Mouse (Mus musculus) midbrain, embryonic 16.5 days (tissue): ENCODE data around the gene Slc44a3. TPM values are rescaled to one million over a fixed set of nuclear protein-coding genes. Genes with fewer than 3 reads are reported as not detected.

Source experiments
- ATAC-seq: fragments of 200-750 bp; cut with Nextera tagmentation; 2 replicates; pipeline ENCODE4 v1.8.0; 2017; ENCODE audit warnings: moderate TSS enrichment
- H3K27ac ChIP-seq: fragments of 300-500 bp; sonication (generic); 2 replicates; pipeline ENCODE4 v1.5.1; 2014; ENCODE audit warnings: mild to moderate bottlenecking, low read length, mixed read lengths
- H3K27me3 ChIP-seq: fragments of 300-500 bp; sonication (generic); 2 replicates; pipeline ENCODE4 v1.6.1; 2014; ENCODE audit warnings: low read depth, low read length, mixed read lengths; ENCODE audit not compliant: control insufficient read depth, insufficient read depth
- H3K36me3 ChIP-seq: fragments of 300-500 bp; sonication (generic); 2 replicates; pipeline ENCODE4 v1.6.1; 2014; ENCODE audit warnings: mild to moderate bottlenecking, low read length, moderate library complexity, mixed read lengths; ENCODE audit not compliant: control insufficient read depth, insufficient read depth
- H3K4me1 ChIP-seq: fragments of 300-500 bp; sonication (generic); 2 replicates; pipeline ENCODE4 v1.6.1; 2014; ENCODE audit warnings: mild to moderate bottlenecking, low read length, mixed read lengths; ENCODE audit not compliant: control insufficient read depth, insufficient read depth
- H3K4me2 ChIP-seq: fragments of 300-500 bp; sonication (generic); 2 replicates; pipeline ENCODE4 v1.6.1; 2014; ENCODE audit warnings: mild to moderate bottlenecking, low read length, mixed read lengths
- H3K4me3 ChIP-seq: fragments of 300-500 bp; sonication (generic); 2 replicates; pipeline ENCODE4 v1.5.1; 2014; ENCODE audit warnings: low read depth, mild to moderate bottlenecking, low read length, moderate library complexity, mixed read lengths
- H3K9ac ChIP-seq: fragments of 300-500 bp; sonication (generic); 2 replicates; pipeline ENCODE4 v1.6.1; 2014; ENCODE audit warnings: low read depth, low read length, mixed read lengths
- H3K9me3 ChIP-seq: fragments of 300-500 bp; sonication (generic); replicated peaks from 2 replicates; pipeline ENCODE4 v1.6.1; 2014; ENCODE audit warnings: mild to moderate bottlenecking, low read length, mixed read lengths; ENCODE audit not compliant: control insufficient read depth, poor library complexity, severe bottlenecking
- WGBS: fragments of 180-500 bp; shearing (Covaris S2); extraction: QIAGEN DNeasy Blood & Tissue Kit; methylation state at CpG from one replicate; pipeline ENCODE4 v1.1.7; 2014; 5-methylcytosine and 5-hydroxymethylcytosine counted together
- polyA plus RNA-seq: library from polyadenylated mRNA; unstranded; fragments of >200 nt; fragmentation: Nextera tagmentation; extraction: Ambion mirVana; gene quantifications from 2 replicates; pipeline ENCODE4 v1.2.1, GENCODE M21; 2015

Gene Slc44a3
- polyA plus RNA-seq, 1 experiment from 2014 or later = 1.4 TPM

DNA sequence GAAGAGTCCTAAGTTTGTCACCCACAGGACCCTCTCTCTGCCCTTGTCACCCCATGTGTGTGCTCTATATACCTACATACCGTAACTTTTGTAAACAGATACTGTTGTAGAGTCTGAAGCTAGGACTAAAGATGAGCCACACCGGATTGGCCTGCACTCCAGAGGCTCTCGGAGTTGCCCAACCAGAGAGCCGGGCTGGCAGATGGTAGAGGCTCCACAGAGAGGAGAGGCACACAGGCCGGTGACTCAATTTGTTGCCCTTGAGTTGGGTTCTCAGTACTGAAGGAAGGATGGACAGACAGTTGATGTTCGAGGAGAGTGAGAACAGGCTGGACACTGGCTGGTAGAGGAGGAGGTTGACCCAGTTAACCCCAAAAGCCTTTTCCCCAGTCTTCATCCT, 87.8 kb downstream of the Slc44a3 start:
- Histone ChIP-seq H3K4me1 (peaks cover 13% of the 10 kb centered on the region), H3K36me3 (no peaks in the 10 kb centered on the region), H3K27ac (no peak overlapping the region), H3K4me3 (no peak overlapping the region), H3K9ac (no peak overlapping the region), H3K9me3 (no peaks in the 10 kb centered on the region; the same call in 1 of the 2 replicates), H3K4me2 (no peak overlapping the region), H3K27me3 (no peaks in the 10 kb centered on the region)
- no peak for ATAC-seq
- 100% methylated on average over 6 of the region's 6 CpGs for WGBS

DNA sequence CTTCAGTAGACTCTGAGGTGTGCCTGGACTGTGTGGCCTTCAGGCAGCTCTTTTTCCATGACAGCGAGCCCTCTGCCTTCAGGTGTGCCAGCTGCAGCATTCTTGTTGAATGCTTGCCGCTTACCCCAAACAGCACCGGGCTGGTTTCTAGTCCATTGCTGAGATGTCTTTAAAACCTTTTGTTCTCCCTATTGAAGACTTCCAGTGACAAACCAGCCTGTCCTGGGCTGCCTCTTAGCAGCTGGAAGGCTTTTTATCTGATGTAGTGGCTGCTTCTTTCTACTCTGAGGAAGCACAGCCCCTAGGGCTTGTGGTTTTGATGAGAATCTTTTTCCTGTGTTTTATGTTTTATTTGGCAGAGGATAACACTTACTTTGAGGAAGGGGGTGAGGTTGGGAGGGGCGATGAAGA, 88.3 kb downstream of the Slc44a3 start:
- Histone ChIP-seq H3K4me3 (no peak overlapping the region), H3K27me3 (no peaks in the 10 kb centered on the region), H3K4me2 (no peak overlapping the region), H3K9ac (no peak overlapping the region), H3K4me1 (peaks cover 13% of the 10 kb centered on the region), H3K27ac (no peak overlapping the region), H3K36me3 (no peaks in the 10 kb centered on the region), H3K9me3 (no peaks in the 10 kb centered on the region; the same call in 1 of the 2 replicates)
- WGBS = 82% methylated on average over 4 of the region's 4 CpGs
- ATAC-seq = no peak

DNA sequence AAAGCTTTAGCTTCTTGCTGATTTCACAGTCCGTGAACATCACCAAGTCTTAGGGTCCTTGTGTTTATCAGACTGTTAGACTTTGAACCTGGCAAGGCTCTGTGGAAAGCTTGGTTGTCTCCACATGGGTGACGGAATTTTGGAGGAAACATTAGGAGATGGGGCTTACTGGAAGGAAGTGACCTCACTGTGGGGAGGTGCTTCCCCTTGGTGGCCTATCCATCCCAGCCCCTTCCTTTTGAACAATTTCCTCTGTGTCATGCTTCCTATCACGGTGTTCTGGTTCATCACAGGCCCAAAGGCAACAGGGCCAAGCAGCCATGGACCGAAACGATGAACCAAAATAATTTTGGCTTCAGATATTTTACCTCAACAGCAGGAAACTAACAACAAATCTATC, 89.9 kb downstream of the Slc44a3 start:
- Histone ChIP-seq H3K4me1 (peaks cover 5% of the 10 kb centered on the region; the same call in 1 of the 2 replicates), H3K4me3 (no peak overlapping the region), H3K9me3 (no peaks in the 10 kb centered on the region; the same call in 1 of the 2 replicates), H3K4me2 (no peak overlapping the region), H3K27me3 (no peaks in the 10 kb centered on the region), H3K9ac (no peak overlapping the region), H3K36me3 (no peaks in the 10 kb centered on the region), H3K27ac (no peak overlapping the region)
- no peak for ATAC-seq
- 98% methylated on average over 5 of the region's 5 CpGs for WGBS

DNA sequence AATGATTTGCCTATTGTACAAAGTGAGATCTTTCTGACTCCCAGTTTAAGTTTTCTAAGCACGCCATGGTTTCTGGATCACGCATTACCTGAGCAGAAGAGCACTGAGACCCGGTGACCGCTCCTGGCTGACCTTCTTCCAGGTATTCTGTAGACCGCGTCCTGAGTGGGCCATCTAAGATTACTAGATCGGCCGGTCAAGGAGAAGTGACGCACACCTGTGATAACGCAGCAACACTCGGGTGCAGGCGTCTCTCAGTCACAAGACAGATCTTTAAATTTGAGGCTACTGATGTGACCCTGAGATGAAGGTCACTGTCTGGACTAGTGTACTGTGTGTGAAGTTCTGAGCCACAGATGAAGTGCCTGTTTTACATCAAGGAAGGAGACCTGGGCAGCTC, 90.7 kb downstream of the Slc44a3 start:
- Histone ChIP-seq H3K4me1 (peaks cover 9% of the 10 kb centered on the region; the same call in 1 of the 2 replicates), H3K27me3 (no peaks in the 10 kb centered on the region), H3K27ac (no peak overlapping the region), H3K4me2 (no peak overlapping the region), H3K9me3 (no peaks in the 10 kb centered on the region; the same call in 1 of the 2 replicates), H3K36me3 (no peaks in the 10 kb centered on the region), H3K4me3 (no peak overlapping the region), H3K9ac (no peak overlapping the region)
- WGBS = 97% methylated on average over 12 of the region's 12 CpGs
- no peak for ATAC-seq

DNA sequence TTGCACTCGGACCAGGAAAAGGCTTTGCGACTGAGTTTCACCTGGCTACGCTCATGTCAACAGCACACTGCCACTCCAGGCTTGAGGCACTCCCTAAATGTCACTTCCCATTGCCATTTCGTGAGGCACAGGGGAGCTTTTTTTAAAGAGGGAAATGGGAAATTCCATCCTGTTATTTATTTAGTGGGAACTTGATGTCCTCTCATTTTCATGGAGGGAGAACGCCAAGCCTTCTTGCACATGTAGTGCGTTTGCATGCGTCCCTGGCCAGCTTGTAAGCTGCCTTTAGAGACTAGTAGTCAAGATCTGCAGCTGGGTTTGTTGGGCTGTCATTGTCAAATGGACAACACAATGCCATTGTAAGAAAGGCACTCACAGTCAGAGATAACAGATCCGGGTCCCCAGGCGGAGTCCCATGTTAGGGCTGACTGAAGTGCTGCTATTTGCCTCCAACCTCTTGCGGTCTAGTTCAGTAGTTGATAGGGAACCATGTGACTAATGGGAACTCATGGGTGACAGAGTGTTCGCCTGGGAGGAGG, 92.5 kb downstream of the Slc44a3 start:
- no peak for ATAC-seq
- H3K4me3 ChIP-seq = no peak overlapping the region
- H3K27me3 ChIP-seq = no peaks in the 10 kb centered on the region

DNA sequence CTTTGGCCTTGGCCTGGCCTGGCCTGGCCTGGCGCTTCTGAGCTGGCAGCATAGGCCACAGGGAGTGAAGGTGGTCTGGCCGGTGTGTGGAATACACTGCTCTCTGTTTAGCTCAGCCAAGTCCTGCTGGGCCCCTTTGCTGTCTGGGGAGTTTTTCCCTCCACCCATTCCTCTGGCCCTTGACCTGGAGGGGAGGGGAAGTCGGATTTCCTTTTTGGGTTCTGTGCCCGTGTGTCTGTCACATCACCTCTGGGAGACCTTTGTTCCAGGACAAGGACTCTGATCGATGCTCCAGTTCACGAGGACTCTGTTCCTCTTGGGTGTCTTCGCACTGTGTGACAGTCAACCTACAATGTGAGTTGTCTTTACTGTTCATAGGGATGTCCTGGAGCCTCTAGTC, 94.2 kb downstream of the Slc44a3 start:
- H3K4me2 ChIP-seq = no peak overlapping the region
- H3K27ac ChIP-seq = no peak overlapping the region
- H3K4me3 ChIP-seq = no peak overlapping the region
- no peaks in the 10 kb centered on the region for H3K36me3 ChIP-seq
- H3K9me3 ChIP-seq = no peaks in the 10 kb centered on the region; the same call in 1 of the 2 replicates
- H3K9ac ChIP-seq = no peak overlapping the region
- H3K4me1 ChIP-seq = peaks cover 26% of the 10 kb centered on the region
- 72% methylated on average over 7 of the region's 7 CpGs for WGBS
- H3K27me3 ChIP-seq = no peaks in the 10 kb centered on the region
- no peak for ATAC-seq

More for the DNA sequence above, 92.5 kb downstream of the Slc44a3 start:
- Histone ChIP-seq H3K9me3 (no peaks in the 10 kb centered on the region; the same call in 1 of the 2 replicates), H3K27ac (no peak overlapping the region), H3K9ac (no peak overlapping the region), H3K36me3 (no peaks in the 10 kb centered on the region), H3K4me2 (no peak overlapping the region), H3K4me1 (peaks cover 20% of the 10 kb centered on the region)
- 86% methylated on average over 11 of the region's 11 CpGs for WGBS

DNA sequence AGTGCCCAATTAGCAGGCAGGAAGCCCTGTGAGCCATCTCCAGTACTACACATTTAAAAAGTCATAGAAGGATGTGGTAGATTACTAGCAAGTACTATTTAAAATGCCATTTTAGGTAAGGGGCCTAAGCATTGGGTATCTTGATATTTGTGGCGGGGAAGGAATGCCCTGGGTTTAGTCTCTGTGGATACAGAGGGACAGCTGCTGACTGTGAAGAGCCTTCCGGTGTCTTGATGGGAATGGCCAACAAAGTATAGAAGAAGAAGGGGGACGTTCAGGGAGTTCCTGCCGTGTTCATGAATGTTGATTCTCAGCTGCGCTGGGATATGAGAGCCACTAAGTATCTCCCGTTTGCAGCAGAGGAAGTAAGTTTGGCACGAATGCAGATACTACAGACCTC, 95.1 kb downstream of the Slc44a3 start:
- Histone ChIP-seq H3K36me3 (no peaks in the 10 kb centered on the region), H3K9ac (no peak overlapping the region), H3K9me3 (no peaks in the 10 kb centered on the region; the same call in 1 of the 2 replicates), H3K27me3 (no peaks in the 10 kb centered on the region), H3K27ac (no peak overlapping the region), H3K4me3 (no peak overlapping the region), H3K4me1 (peaks cover 26% of the 10 kb centered on the region), H3K4me2 (no peak overlapping the region)
- WGBS = 88% methylated on average over 7 of the region's 7 CpGs
- ATAC-seq = no peak

DNA sequence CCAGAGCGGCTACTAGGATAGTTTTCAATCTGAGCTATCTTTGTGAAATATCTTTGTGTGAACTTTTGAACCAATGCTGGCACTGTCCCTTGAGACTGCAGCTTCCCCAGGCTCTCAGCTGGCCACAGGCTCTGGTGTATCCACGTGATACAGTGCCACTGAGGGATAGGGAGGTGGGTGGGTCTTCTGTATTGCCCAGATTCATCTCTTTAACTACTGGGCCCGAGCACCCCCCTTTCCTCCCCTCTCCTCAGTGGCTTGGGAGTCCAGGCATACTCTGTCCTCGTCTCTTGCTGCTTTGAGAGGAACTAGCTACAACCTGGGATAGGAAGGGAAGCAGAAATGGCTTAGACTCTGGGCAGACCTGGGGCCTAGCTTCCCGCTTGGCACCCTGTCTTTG, 96.9 kb downstream of the Slc44a3 start:
- 0 out of 2 replicates have a peak overlapping the region, but pooled peaks have one; percentile 24 for H3K27ac ChIP-seq
- no peak overlapping the region for H3K9ac ChIP-seq
- peaks cover 34% of the 10 kb centered on the region for H3K4me1 ChIP-seq
- no peaks in the 10 kb centered on the region for H3K27me3 ChIP-seq
- no peak overlapping the region for H3K4me2 ChIP-seq
- no peaks in the 10 kb centered on the region for H3K9me3 ChIP-seq
- WGBS = 72% methylated on average over 5 of the region's 5 CpGs
- no peaks in the 10 kb centered on the region for H3K36me3 ChIP-seq
- no peak overlapping the region for H3K4me3 ChIP-seq
- ATAC-seq = 0 out of 2 replicates have a peak, but pooled peaks have one; percentile 37

DNA sequence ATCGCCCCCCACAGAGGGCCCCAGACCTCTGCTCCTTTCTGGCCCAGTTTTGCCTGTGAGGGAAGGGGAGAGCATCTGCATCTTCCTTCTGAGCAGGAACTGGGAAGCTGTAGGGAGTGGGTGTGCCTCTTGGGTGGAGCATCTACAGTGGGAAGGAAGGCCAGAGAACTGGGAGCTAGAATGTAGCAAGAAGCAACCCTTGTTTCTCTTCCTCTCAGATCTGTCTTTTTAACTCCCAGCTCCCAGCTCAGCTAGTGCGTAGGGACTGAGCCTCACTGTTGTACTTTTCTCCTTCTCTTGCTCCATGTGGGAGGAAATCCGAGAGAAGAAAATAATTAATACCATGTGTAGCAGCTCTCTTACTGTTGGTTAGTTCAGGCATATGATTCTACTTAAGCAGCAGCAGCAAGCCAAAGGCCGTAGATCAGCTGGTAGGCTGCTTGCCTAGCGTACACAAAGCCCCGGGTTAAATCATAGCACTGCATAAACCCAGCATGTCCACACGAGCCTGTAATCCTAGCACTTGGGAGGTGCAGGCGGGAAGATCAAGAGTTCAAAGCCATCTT, 98.2 kb downstream of the Slc44a3 start:
- Histone ChIP-seq H3K4me2 (no peak overlapping the region), H3K9me3 (no peaks in the 10 kb centered on the region), H3K4me3 (no peak overlapping the region), H3K4me1 (peaks cover 45% of the 10 kb centered on the region), H3K36me3 (no peaks in the 10 kb centered on the region), H3K27ac (0 out of 2 replicates have a peak overlapping the region, but pooled peaks have one; percentile 43), H3K9ac (no peak overlapping the region), H3K27me3 (no peaks in the 10 kb centered on the region)
- 44% methylated on average over 8 of the region's 8 CpGs for WGBS
- ATAC-seq = no peak
